Mouse (Mus musculus) layer of hippocampus, adult 8-10 months (tissue): ENCODE measurements at regions not wholly inside any gene's neighbourhood (a gene's known extent, or its start where the extent isn't known, plus 50 kb on each side); places are given as distances from the start of the nearest gene placed in this dataset.

Source experiments
- DNase-seq, 2 experiments: peaks; one replicate each; pipeline ENCODE4 v3.0.0; 2022; ENCODE audit warnings: low spot score in 2 of 2

DNA sequence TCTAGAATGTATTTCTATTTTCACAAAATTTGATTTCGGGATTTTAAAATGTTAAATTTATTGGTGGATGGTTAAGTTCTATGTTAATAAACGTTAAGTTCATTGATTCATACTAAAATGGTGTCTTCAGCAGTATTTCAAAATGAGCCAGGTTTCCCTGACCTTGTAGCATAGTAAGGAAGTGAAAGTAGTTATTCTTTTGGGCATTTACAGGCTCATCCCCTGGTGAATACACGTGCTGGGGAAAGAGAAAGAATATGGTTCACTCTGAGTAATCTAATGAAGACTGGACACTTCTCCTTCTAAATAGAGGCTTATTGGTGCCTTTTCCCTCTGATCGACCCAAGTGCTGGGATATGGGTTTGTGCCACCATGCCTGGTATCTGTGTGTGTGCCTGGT, 281.1 kb downstream of the Lipi start:
- no peak for DNase-seq

DNA sequence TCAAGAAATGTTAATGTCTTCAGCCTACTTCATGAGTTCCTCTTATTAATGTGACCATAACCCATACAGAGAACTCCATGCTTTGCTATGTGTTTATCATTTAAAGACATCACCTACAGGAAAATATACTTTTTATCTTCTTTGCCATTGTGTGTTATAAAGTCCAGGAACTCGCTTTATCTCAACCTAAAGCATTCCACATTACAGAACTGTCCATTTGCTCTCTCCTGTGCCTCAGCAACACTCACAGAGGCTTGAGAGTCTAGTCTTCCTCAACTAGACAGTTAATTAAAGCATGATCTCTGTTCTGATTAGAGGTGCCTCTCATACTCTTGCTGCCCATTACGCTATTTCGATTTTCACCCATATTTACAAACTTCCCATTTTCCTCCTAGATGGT, 288.4 kb downstream of the Lipi start:
- DNase-seq, result no peak

DNA sequence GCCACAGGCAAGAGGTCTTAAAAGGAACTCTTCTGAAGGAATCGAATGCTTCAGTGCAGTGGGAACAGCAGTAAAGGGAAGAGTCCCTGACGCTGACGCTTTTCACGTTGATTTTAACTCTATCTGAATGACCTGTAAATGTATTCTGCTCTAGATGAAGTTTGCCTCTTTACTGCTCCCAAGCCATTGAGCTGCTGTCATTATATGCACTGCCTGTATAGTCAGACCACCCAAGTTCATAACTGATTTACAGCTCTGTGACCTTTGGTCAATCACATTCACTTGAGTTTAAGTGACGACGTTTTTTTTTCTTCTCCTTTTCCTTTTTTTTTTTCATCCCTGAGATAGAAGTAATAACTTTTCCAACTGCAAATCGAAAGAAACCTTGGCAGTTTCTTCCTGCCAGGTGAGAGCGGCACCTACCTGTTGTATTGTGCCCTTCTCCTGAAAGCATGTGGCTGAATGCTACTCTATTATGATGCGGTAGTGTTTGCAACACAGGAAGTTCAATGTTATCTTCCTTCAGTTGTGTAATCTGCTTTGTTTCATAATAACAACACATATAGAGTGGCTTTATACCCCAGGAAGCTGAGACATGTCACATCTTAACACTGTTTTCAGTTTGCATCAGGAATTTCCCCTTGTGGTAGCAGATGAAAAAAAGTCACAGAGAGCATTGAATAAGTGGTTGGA, 293.0 kb downstream of the Lipi start:
- DNase-seq, result no peak

DNA sequence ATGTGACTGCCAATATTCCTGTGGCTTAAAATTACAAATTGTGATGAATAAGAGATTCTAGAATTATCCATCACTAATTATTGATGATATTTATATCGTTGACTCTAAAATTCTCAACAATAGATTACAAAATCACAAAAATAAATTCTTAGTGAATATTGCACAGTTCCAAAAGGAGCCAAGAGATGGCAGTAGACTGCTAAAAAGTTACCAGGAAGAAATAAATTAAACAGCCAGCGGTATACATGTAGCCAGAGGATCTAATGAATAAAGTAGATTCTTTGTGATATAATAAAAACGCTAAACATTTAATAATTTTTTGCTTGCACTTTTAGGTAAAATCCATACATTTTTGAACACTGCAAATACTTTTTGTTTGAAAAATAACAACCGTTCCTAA, 294.7 kb downstream of the Lipi start:
- DNase-seq, result no peak

DNA sequence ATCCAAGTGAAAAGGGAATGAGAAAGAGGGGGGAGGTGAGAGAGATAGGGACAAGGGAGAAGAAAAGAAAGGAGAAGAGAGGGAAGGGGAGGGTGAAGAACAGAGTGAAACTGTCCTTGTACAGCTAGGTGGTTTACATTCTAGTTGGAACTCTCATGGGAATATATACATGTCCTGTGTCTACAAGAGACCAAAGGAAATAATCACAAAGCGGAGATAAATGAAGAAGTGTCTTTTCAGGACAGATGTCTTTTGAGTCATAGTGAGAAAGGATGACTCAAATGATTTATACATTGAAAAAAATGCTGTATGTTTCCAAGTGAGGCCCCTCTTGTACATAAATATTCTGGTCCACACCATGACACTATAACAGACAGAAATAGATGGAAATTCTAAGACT, 298.7 kb downstream of the Lipi start:
- DNase-seq, result no peak

DNA sequence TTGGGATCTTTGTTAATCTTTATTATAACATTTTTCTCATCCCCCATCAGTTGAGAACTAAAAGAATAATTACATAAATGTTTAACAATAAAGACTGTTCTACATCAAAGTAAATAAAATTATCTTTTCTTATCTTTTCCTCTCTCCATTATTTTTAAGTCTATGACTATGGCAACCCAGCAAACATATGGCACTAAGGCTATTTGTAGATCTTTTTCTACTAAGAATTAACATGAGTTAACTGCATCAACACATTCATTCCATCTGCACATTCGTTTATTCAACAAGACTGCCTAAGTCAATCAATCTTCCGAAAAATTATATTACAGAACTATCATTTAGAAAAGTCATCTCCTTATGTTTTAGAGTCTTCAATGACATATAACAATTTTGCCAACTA, 300.1 kb downstream of the Lipi start:
- no peak for DNase-seq

DNA sequence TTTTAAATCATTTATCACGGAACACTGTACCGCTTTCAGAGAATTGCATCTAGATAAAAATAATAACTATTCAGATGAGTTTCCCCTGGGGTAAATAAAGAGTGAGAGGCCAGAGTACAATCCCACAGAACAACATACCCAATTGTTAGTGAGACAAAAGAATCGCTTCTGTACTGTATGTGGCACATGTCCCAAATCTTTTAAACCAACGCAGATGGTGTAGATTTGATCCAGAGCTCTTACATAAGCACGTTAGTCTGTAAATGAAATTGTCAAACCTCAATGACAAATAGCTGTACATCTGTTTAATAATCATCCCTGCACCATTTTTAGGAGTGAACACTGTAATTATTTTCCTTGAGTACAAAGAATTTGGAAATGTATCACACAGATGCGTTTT, 322.0 kb downstream of the Lipi start:
- DNase-seq, result peak; percentile 11 to 20

DNA sequence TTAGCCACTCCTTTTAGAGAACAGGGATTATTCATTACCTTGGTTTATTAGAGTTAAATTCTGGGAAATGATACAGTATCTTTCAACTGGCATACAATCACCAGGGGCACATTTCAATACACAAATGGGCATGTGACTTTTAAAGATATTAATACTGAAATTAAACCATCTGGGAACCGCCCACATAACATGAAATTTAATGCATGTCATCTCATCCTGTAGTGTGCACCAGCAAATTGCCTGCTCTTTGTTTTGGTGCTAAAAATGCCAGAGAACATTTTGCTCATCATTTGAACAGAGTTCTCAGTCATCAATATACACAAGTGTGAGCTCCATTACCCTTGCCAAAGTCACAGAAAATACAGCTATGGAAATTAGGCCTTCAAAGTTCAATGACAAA, 330.9 kb downstream of the Lipi start:
- DNase-seq, result peak; percentile 3 to 17

DNA sequence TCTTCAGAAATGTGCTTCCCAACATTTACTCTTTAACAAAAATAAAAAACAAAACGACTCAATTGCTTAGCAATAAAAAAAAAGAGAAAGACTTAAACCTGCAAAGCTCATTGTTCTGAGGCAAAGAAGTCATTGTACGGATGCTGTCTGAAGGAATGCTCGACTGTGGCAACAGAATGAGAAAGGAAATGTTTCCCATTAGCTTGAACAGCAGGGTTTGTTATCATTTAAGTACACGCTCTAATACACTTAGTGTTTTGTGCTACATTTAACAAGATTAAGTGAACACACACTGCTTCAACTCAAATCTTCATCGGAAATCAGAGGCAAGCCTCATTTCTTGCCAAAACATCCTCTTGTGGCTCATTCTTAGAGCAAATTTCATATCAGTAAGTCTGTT, 336.7 kb downstream of the Lipi start:
- DNase-seq, result no peak

DNA sequence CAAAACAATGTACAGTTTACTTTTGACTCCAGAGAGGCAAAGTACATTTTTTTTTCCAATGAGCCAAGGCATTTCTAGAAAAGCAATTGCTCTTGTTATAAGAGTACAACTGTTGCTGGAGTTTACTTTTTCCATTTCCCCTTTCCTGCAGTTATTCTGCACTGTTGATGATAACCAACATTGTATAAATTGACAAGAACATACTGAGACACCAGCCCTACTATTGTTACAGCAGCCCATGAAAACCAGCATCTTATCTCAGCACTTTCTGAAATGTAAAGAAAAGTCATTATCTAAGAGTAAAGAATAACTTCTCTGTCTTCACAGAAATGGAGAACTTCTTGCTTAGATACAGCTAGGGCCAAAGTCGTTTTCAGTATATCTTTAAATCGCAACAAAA, 345.5 kb downstream of the Lipi start:
- no peak for DNase-seq

DNA sequence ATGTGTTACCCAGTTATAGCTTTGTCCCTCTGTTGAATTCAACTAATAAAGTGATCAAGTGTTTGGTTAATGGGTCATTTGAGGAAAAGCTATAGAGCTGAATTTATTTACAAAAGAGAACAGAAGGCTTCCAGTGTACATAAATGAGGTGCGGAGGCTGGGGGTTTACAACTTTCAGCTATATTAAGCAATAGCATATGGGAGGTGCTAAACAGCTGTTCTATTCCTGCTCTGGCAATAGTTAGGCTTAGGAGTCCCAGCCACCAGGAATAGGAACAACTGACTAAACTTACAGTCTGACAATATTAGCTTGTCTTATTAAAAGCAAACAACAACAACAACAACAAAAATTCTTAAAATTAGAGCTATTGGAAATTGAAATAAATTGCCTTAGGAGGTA, 353.7 kb downstream of the Lipi start:
- no peak for DNase-seq

DNA sequence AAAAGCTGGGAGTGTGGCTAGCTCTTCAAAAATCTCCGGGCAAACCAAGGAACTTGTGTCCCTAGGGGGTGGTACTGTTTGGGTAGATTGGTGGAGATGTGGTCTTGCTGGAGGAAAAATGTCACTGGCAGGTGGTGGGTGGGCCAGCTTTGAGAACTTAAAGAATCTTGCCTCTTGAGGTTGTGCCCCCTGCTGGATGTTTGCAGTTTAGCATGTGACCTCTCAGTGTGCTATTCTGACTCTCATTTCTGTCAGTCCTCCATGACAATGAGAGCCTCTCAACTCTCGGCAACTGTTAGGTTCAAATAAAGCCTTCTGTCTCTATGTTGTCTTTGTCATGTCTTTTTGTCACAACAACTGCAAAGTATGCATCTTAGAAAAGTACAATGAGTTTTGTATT, 392.5 kb downstream of the Lipi start:
- DNase-seq, result no peak

DNA sequence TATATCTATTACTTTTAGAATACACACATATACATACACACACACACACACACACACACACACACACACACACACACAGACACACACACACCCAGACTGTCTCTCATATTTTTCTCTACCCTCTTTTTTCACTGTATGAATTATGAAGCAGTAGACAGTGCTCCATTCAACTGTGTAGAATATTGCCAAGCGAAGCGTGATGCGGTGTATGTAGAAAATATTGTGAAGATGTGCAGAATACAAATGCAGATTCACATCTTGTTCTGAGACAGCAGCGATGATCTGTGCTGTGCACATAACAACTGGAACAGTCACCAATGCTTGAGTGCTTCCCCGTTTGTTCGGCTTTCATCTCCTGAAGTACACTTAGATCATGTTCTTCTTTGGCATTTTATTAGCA, 395.5 kb downstream of the Lipi start:
- DNase-seq, result no peak

DNA sequence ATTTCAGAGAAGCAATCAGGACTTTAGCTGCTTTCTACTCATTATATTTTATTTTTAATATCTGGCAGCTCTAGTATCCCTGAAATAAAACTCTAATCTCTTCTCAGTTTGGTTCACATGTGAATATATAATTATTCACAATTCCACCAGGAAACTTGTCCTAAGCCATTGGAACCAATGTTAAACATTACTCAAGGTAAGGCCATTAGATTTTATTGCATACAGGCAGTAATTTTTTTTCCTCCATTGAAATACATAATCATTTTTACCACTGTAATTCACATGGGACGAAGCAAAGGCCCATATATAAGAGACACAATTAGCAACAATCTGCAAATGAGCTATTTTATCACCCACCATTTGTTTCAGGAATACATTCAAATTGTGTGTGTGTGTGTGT, 419.8 kb downstream of the Lipi start:
- no peak for DNase-seq

DNA sequence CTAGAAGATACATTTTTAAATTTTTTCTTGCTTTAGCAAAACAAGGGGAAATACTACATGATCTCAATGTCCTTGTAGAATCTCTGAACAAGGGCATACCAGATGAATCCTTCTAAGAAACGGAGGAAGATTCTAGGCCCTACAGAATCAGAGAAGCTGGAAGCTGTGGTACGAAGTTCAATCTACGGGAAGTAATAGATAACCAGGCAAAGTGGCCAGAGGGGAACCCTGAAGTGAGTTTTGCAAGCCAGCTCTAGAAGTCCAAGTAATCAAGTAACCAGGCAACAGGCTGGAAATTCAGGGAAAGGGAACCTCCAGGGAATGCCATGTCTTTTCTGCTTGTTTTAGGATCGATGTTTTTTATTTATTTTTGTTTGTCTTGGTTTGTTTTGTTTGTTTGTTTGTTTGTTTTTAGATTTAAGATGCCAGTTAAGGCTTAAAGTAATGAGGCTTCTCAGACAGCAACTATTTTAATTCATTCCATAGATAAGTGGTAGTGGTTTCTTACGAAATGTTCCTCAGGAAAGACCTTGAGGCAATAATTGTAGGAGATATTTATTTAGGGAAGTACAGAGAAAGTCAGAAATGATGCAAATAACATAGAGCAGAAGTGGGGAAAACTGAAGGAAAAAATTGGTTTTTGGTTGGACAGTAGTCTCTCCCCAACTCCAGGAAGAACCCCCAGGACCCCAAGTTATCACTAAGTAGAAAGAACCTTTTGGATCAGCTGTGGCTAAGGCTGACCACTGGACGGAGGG, 420.7 kb downstream of the Lipi start:
- DNase-seq, result no peak

DNA sequence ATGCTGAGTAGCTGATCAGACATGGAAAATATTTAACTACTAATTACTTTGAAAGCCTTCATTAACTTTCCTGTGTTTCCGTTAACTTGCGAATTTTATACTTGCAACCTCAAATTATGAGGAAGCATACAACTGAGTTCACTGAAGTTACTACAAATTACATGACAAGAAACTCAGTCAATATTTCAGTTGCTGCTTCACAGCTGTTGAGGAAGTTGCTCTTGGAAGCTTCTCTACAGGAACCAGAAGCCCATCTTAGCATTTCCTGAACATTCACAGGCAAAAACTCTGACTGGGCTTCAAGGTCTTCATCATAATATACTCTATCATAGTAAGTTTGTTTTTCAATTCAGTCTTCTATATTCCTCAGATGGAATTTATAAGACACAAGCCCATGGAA, 426.1 kb downstream of the Lipi start:
- DNase-seq, result no peak

DNA sequence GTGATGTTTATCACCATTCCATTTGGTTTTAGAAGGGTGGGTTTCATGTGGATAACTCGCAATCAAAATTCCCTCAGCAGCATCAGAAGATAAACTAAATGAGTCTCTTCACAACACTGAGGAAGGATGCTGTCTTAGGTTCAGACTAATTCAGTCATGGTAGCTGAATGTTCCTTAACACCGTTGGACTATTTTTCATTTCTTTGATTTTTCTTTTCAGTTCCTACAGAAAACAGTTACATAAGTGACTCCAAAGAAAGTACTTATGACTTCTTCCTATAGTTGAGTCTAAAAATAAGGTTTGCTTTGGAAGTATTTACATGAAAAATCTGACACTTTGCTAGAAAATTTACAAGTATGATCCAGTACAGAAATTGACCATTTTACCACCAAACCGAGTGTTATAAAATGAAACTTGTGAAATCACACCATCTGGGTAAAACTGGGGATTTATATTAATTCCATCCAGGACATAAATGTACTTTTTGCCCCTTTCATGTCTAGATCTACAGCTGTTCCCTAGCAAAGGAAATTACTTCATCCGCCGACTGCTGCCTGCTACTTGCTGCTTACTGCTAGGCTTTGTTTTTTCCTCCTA, 430.3 kb downstream of the Lipi start:
- no peak for DNase-seq
